Mouse (Mus musculus) left cerebral cortex, postnatal 25 days (tissue): ENCODE measurements around the gene Hopx. TPM values are rescaled to one million over a fixed set of nuclear protein-coding genes. Genes with fewer than 3 reads are reported as not detected.

Experiments
- DNase-seq, 2 experiments: peaks; one replicate each; pipeline ENCODE4 v3.0.0; 2022; ENCODE audit warnings: low spot score in 2 of 2, mixed read lengths in 1 of 2
- intact Hi-C: fragments of 180-260 bp; cut with DNase I; formaldehyde crosslinking; loops from one replicate; pipeline ENCODE4 v1.15.1; 2025
- total RNA-seq, 2 experiments: library from RNA; stranded (reverse); gene quantifications; 2 replicates each; pipeline ENCODE4 v1.2.3; 2021

Gene Hopx
- total RNA-seq = 10 to 100 TPM; 21.1 to 25.5 TPM

GRCm38 (mm10) chr5:77114817-77115731 lies at the start of gene Hopx:
Gene Hopx, minus strand, starts transcription at chr5:77115121.
- intact Hi-C loops = no loop called here
- DNase-seq = peak; percentile 42 to 47

GRCm38 (mm10) chr5:77163597-77163996 lies 48.7 kb upstream of the Hopx start:
- no peak for DNase-seq
- intact Hi-C loops = no loop called here

GRCm38 (mm10) chr5:77162566-77162965 lies 47.6 kb upstream of the Hopx start:
- DNase-seq = no peak
- intact Hi-C loops = no loop called here

GRCm38 (mm10) chr5:77157777-77158540 lies 43.0 kb upstream of the Hopx start:
- DNase-seq = no peak
- intact Hi-C loops = no loop called here

GRCm38 (mm10) chr5:77156938-77157337 lies 42.0 kb upstream of the Hopx start:
- DNase-seq = no peak
- intact Hi-C loops = no loop called here

GRCm38 (mm10) chr5:77155526-77155925 lies 40.6 kb upstream of the Hopx start:
- DNase-seq = no peak
- intact Hi-C loops = no loop called here

GRCm38 (mm10) chr5:77154812-77155211 lies 39.9 kb upstream of the Hopx start:
- intact Hi-C loops = loop anchor here (5.0 kb wide), 1 partner anchor 68 kb away; no protein-coding TSS in a partner anchor
- no peak for DNase-seq

GRCm38 (mm10) chr5:77151738-77152137 lies 36.8 kb upstream of the Hopx start:
- DNase-seq = no peak
- intact Hi-C loops = loop anchor here (5.0 kb wide), 1 partner anchor 64 kb away; no protein-coding TSS in a partner anchor

GRCm38 (mm10) chr5:77151075-77151474 lies 36.2 kb upstream of the Hopx start:
- peak in 1 of 2 experiments; percentile 78 for DNase-seq
- intact Hi-C loops = loop anchor here (5.0 kb wide), 1 partner anchor 64 kb away; no protein-coding TSS in a partner anchor

- DNase-seq = peak in 1 of 2 experiments; percentile 76
- intact Hi-C loops = no loop called here
Observed at GRCm38 (mm10) chr5:77148021-77148621, 33.2 kb upstream of the Hopx start.

- intact Hi-C loops = no loop called here
- DNase-seq = no peak
Observed at GRCm38 (mm10) chr5:77146459-77147170, 31.7 kb upstream of the Hopx start.

- no peak for DNase-seq
- intact Hi-C loops = no loop called here
Observed at GRCm38 (mm10) chr5:77144647-77145046, 29.7 kb upstream of the Hopx start.

- intact Hi-C loops = no loop called here
- no peak for DNase-seq
Observed at GRCm38 (mm10) chr5:77143076-77143475, 28.2 kb upstream of the Hopx start.

- no peak for DNase-seq
- intact Hi-C loops = no loop called here
Observed at GRCm38 (mm10) chr5:77141336-77141735, 26.4 kb upstream of the Hopx start.

GRCm38 (mm10) chr5:77140861-77141260 lies 25.9 kb upstream of the Hopx start:
- intact Hi-C loops = no loop called here
- no peak for DNase-seq

GRCm38 (mm10) chr5:77140108-77140507 lies 25.2 kb upstream of the Hopx start:
- DNase-seq = no peak
- intact Hi-C loops = no loop called here

GRCm38 (mm10) chr5:77137701-77138265 lies 22.9 kb upstream of the Hopx start:
- intact Hi-C loops = no loop called here
- no peak for DNase-seq

- DNase-seq = no peak
- intact Hi-C loops = no loop called here
Observed at GRCm38 (mm10) chr5:77136684-77137224, 21.8 kb upstream of the Hopx start.

GRCm38 (mm10) chr5:77134961-77135360 lies 20.0 kb upstream of the Hopx start:
- no peak for DNase-seq
- intact Hi-C loops = no loop called here
